Mouse (Mus musculus) hindbrain, embryonic 11.5 days (tissue): ENCODE measurements at regions not wholly inside any gene's neighbourhood (a gene's known extent, or its start where the extent isn't known, plus 50 kb on each side); places are given as distances from the start of the nearest gene placed in this dataset.

ENCODE experiments used
- ATAC-seq: fragments of 200-750 bp; cut with Nextera tagmentation; 2 replicates; pipeline ENCODE4 v1.8.0; 2017; ENCODE audit warnings: mild to moderate bottlenecking, moderate TSS enrichment, moderate library complexity; ENCODE audit not compliant: low FRiP score
- DNase-seq: peaks from one replicate; pipeline ENCODE4 v3.0.0-alpha.2; 2015; ENCODE audit warnings: low spot score
- H3K27ac ChIP-seq: fragments of 300-500 bp; sonication (generic); 2 replicates; pipeline ENCODE4 v1.5.1; 2014; ENCODE audit warnings: mild to moderate bottlenecking, low read depth, low read length
- H3K27me3 ChIP-seq: fragments of 300-500 bp; sonication (generic); 2 replicates; pipeline ENCODE4 v1.6.1; 2014; ENCODE audit warnings: mild to moderate bottlenecking, low read length, moderate library complexity, mixed read lengths; ENCODE audit not compliant: control insufficient read depth, insufficient read depth
- H3K36me3 ChIP-seq: fragments of 300-500 bp; sonication (generic); 2 replicates; pipeline ENCODE4 v1.6.1; 2014; ENCODE audit warnings: mild to moderate bottlenecking, low read length, moderate library complexity, mixed read lengths; ENCODE audit not compliant: control insufficient read depth, insufficient read depth
- H3K4me1 ChIP-seq: fragments of 300-500 bp; sonication (generic); replicated peaks from 2 replicates; pipeline ENCODE4 v1.6.1; 2014; ENCODE audit warnings: low read length, mixed read lengths; ENCODE audit not compliant: control insufficient read depth, insufficient read depth
- H3K4me2 ChIP-seq: fragments of 300-500 bp; sonication (generic); replicated peaks from 2 replicates; pipeline ENCODE4 v1.6.1; 2014; ENCODE audit warnings: mild to moderate bottlenecking, low read depth, low read length
- H3K4me3 ChIP-seq: fragments of 300-500 bp; sonication (generic); 2 replicates; pipeline ENCODE4 v1.5.1; 2014; ENCODE audit warnings: low read depth, low read length
- H3K9ac ChIP-seq: fragments of 300-500 bp; sonication (generic); 2 replicates; pipeline ENCODE4 v1.6.1; 2014; ENCODE audit warnings: low read depth, low read length
- H3K9me3 ChIP-seq: fragments of 300-500 bp; sonication (generic); 2 replicates; pipeline ENCODE4 v1.6.1; 2016; ENCODE audit warnings: low read length; ENCODE audit not compliant: control insufficient read depth
- WGBS: fragments of 180-500 bp; shearing (Covaris S2); extraction: QIAGEN DNeasy Blood & Tissue Kit; methylation state at CpG from one replicate; pipeline ENCODE4 v1.1.7; 2014; 5-methylcytosine and 5-hydroxymethylcytosine counted together

GRCm38 (mm10) chr8:103520141-103520866, 581.1 kb upstream of the Cdh5 start:
- Histone ChIP-seq H3K4me3 (no peak overlapping the region), H3K9ac (no peak overlapping the region), H3K36me3 (no peaks in the 10 kb centered on the region), H3K4me2 (no peak overlapping the region), H3K9me3 (no peaks in the 10 kb centered on the region), H3K27me3 (no peaks in the 10 kb centered on the region), H3K4me1 (no peaks in the 10 kb centered on the region), H3K27ac (no peak overlapping the region)
- WGBS: 76% methylated on average over 4 of the region's 4 CpGs
- no peak for DNase-seq
- ATAC-seq: no peak

DNA sequence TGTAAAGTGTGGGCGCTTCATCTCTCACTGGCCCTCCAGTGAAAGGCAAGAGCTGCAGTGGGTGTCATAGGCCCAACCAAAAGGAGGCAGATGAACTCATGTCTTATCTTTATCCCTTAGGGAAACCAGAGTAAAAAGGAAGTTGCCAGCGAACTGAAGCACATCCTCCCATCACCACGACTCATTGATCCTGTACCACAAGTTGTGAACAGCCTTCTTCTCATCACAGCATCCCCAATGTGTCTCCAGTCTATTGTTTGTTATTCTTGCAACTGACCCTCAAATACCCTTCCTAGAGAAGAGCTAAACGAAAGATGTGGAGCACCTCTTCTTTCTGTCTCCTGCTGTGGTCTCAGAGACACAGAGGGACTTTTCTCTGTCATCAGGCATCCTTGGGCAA, 570.5 kb upstream of the Cdh5 start:
- Histone ChIP-seq H3K27me3 (no peaks in the 10 kb centered on the region), H3K9ac (no peak overlapping the region), H3K4me2 (no peak overlapping the region), H3K4me1 (no peaks in the 10 kb centered on the region), H3K36me3 (no peaks in the 10 kb centered on the region), H3K9me3 (no peaks in the 10 kb centered on the region), H3K27ac (no peak overlapping the region), H3K4me3 (no peak overlapping the region)
- DNase-seq (no peak), ATAC-seq (no peak)
- WGBS: 69% methylated on average over 4 of the region's 4 CpGs

DNA sequence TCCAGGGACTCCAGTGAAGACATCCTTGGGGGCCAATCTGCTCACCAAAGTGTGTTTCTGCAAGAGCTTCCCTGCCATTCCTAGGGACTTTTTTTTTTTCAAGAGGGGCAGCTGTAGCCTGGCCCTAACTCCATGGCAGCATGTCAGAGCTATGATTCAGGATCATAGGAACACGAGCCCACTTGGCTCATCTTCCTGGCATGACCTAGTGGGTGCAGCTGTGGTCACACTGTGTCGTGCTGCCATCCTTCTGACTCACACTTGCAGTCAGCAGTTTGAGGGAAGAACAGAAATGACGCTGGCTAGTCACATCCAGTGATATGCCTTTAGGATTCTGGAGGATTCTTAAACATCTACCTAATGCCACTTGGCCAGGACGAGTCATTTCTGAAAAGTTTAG, 566.5 kb upstream of the Cdh5 start:
- H3K4me1 ChIP-seq: no peaks in the 10 kb centered on the region
- no peak overlapping the region for H3K27ac ChIP-seq
- no peaks in the 10 kb centered on the region for H3K27me3 ChIP-seq
- no peak overlapping the region for H3K4me3 ChIP-seq
- no peaks in the 10 kb centered on the region for H3K9me3 ChIP-seq
- no peak overlapping the region for H3K4me2 ChIP-seq
- H3K9ac ChIP-seq: no peak overlapping the region
- no peaks in the 10 kb centered on the region for H3K36me3 ChIP-seq
- ATAC-seq (no peak), DNase-seq (no peak)
- 88% methylated on average over 4 of the region's 4 CpGs for WGBS

- 74% methylated on average over 2 of the region's 2 CpGs for WGBS
- DNase-seq (no peak), ATAC-seq (no peak)
- no peak overlapping the region for H3K4me3 ChIP-seq
- H3K27me3 ChIP-seq: no peaks in the 10 kb centered on the region
- H3K9ac ChIP-seq: no peak overlapping the region
- H3K4me1 ChIP-seq: no peaks in the 10 kb centered on the region
- no peak overlapping the region for H3K4me2 ChIP-seq
- no peaks in the 10 kb centered on the region for H3K36me3 ChIP-seq
- H3K9me3 ChIP-seq: no peaks in the 10 kb centered on the region
- H3K27ac ChIP-seq: no peak overlapping the region
Measured at GRCm38 (mm10) chr8:103536856-103537255, 564.6 kb upstream of the Cdh5 start.

GRCm38 (mm10) chr8:103541954-103542353, 559.5 kb upstream of the Cdh5 start:
- no peaks in the 10 kb centered on the region for H3K27me3 ChIP-seq
- H3K9me3 ChIP-seq: no peaks in the 10 kb centered on the region
- WGBS: 84% methylated on average over 2 of the region's 2 CpGs
- no peaks in the 10 kb centered on the region for H3K36me3 ChIP-seq
- H3K4me3 ChIP-seq: no peak overlapping the region
- H3K9ac ChIP-seq: no peak overlapping the region
- no peak overlapping the region for H3K27ac ChIP-seq
- DNase-seq (no peak), ATAC-seq (no peak)
- H3K4me2 ChIP-seq: no peak overlapping the region
- H3K4me1 ChIP-seq: no peaks in the 10 kb centered on the region

GRCm38 (mm10) chr8:103551916-103552535, 549.4 kb upstream of the Cdh5 start:
- no peaks in the 10 kb centered on the region for H3K9me3 ChIP-seq
- ATAC-seq: no peak
- H3K4me3 ChIP-seq: no peak overlapping the region
- no peak for DNase-seq
- 94% methylated on average over 8 of the region's 8 CpGs for WGBS
- H3K4me2 ChIP-seq: no peak overlapping the region
- H3K27ac ChIP-seq: no peak overlapping the region
- H3K27me3 ChIP-seq: no peaks in the 10 kb centered on the region
- H3K9ac ChIP-seq: no peak overlapping the region
- H3K4me1 ChIP-seq: no peaks in the 10 kb centered on the region
- H3K36me3 ChIP-seq: no peaks in the 10 kb centered on the region

DNA sequence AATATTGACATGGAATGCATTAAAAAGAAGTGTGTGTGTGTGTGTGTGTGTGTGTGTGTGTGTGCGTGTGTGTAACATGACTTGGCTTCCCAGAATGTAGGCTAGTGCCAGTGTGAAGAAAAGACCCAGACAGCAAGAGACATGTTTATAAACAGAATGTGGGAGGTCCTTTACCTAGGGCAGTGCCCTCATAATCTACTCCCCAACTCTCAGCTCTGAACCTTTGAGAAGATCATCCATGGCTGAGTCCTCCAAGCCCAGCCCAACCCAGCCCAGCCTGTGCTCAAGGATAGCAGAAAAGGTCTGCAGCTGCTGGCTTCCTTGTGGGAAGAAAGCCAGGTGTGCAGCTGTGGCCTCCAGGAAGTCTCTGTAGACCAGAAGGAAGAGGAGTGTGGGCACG, 539.8 kb upstream of the Cdh5 start:
- DNase-seq: no peak
- Histone ChIP-seq H3K9me3 (no peaks in the 10 kb centered on the region), H3K4me1 (no peaks in the 10 kb centered on the region), H3K36me3 (no peaks in the 10 kb centered on the region), H3K4me2 (no peak overlapping the region), H3K9ac (no peak overlapping the region), H3K27ac (no peak overlapping the region), H3K4me3 (no peak overlapping the region), H3K27me3 (no peaks in the 10 kb centered on the region)
- no peak for ATAC-seq
- WGBS: 93% methylated on average over 2 of the region's 2 CpGs

GRCm38 (mm10) chr8:103570864-103571425, 530.5 kb upstream of the Cdh5 start:
- DNase-seq (no peak), ATAC-seq (no peak)
- Histone ChIP-seq H3K4me3 (no peak overlapping the region), H3K27ac (no peak overlapping the region), H3K36me3 (no peaks in the 10 kb centered on the region), H3K4me2 (no peak overlapping the region), H3K9me3 (no peaks in the 10 kb centered on the region), H3K9ac (no peak overlapping the region), H3K4me1 (no peaks in the 10 kb centered on the region), H3K27me3 (no peaks in the 10 kb centered on the region)
- 62% methylated on average over 11 of the region's 11 CpGs for WGBS

DNA sequence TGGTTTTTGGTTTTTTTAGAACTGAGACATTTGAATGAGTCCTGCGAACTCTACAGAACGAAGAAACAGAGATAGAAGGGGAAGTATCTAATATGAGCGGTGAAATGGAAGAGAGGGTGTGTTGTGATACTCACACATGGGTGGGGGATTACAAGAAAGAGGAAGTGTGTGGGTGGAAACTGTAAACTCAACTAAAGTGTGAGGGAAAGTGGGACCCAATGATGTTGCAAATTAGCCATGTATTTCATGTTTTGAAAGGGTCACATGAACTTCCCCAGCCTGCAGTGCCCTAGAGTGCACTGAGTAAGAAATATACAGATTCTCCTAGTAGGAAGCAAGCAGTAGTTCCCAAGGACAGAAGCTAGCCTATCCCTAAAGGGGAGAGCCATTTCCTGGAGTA, 524.3 kb upstream of the Cdh5 start:
- no peaks in the 10 kb centered on the region for H3K9me3 ChIP-seq
- no peaks in the 10 kb centered on the region for H3K27me3 ChIP-seq
- H3K36me3 ChIP-seq: no peaks in the 10 kb centered on the region
- H3K27ac ChIP-seq: no peak overlapping the region
- no peaks in the 10 kb centered on the region for H3K4me1 ChIP-seq
- 95% methylated on average over 3 of the region's 3 CpGs for WGBS
- DNase-seq (no peak), ATAC-seq (no peak)
- no peak overlapping the region for H3K9ac ChIP-seq
- no peak overlapping the region for H3K4me3 ChIP-seq
- H3K4me2 ChIP-seq: no peak overlapping the region
